Mouse (Mus musculus) adrenal gland, adult 2 months (tissue): ENCODE results near the gene Spon1. TPM values are rescaled to one million over a fixed set of nuclear protein-coding genes. Genes with fewer than 3 reads are reported as not detected.

Experiments
- DNase-seq: peaks from one replicate; pipeline ENCODE4 v3.0.0; 2021
- polyA plus RNA-seq: library from polyadenylated mRNA; depleted of rRNA; stranded (reverse); fragments of >200 nt; gene quantifications from 2 replicates; pipeline ENCODE4 v1.2.3, GENCODE M21; 2012
- total RNA-seq, 2 experiments: library from RNA; stranded (reverse); gene quantifications; 2 replicates each; pipeline ENCODE4 v1.2.3; 2021

Gene Spon1
- total and polyA plus RNA-seq, 3 experiments = 10.3 to 12.2 (median 10.4) TPM

DNA sequence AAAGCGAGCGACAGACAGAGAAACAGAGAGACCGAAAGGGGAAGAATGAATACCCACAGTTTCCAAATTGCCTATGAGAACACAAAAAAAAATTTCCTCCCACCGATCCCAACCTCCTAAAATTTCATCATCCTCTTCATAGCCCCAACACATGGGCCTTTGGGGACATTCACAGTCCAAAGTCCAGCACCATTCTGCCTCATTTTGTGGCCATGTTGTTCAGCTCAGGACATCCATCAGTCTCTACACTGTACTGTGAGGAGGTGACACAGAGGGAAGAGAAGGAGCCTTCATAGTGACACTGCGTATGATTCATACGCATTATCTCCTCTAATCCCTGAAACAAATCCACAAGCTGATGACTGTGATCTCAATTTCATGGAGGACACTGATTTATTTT lies 12.7 kb downstream of the Spon1 start:
- DNase-seq = no peak

DNA sequence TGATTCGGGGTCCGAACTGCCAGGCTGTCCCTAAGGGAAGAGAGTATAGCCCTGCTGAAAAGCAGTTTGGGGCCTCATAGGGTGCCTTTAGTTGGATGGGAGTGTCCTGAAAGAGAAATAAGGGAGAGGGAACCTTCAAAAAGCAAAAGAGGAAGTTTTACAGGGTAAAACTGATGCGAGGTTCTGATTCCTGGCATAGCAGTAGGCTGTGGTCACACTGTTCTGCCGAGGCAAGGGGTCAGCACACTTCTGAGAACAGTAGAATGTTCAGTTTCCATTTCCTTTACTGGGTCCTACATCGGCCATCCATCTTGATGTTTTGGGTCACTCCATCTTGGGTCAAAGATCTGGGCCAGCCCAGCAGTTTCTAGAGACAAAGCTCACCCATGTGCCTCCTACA lies 14.5 kb downstream of the Spon1 start:
- no peak for DNase-seq

- DNase-seq = no peak
Measured at GRCm38 (mm10) chr7:113791991-113792390, 26.2 kb downstream of the Spon1 start.

GRCm38 (mm10) chr7:113792871-113793270 lies 27.1 kb downstream of the Spon1 start:
- DNase-seq = no peak

GRCm38 (mm10) chr7:113795209-113795608 lies 29.4 kb downstream of the Spon1 start:
- DNase-seq = peak; percentile 5

- no peak for DNase-seq
Measured at GRCm38 (mm10) chr7:113797134-113797533, 31.3 kb downstream of the Spon1 start.

- DNase-seq = no peak
Measured at GRCm38 (mm10) chr7:113798605-113799255, 32.9 kb downstream of the Spon1 start.

DNA sequence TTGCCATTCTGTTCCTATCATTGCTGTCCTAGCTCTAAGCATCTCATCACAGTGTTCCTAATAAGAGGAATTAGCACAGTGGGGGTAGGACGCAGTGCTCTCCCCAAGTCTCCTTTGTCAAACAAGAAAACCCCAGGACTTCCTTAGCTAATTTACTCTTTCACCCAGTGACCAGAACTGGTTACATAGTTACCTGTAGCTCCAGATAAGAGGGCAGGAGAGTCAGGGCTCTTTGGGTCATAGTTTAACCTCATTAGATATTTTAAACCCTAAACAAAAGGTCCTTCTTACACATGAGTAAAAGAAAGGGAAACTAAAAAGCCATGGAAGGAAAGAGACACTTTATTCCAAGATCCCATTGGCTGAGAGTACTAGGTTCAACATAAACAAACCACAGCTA lies 44.0 kb downstream of the Spon1 start:
- DNase-seq = no peak

GRCm38 (mm10) chr7:113811376-113812158 lies 45.8 kb downstream of the Spon1 start:
- DNase-seq = no peak

- no peak for DNase-seq
Measured at GRCm38 (mm10) chr7:113814101-113814779, 48.4 kb downstream of the Spon1 start.

- no peak for DNase-seq
Measured at GRCm38 (mm10) chr7:113815726-113816125, 49.9 kb downstream of the Spon1 start.

DNA sequence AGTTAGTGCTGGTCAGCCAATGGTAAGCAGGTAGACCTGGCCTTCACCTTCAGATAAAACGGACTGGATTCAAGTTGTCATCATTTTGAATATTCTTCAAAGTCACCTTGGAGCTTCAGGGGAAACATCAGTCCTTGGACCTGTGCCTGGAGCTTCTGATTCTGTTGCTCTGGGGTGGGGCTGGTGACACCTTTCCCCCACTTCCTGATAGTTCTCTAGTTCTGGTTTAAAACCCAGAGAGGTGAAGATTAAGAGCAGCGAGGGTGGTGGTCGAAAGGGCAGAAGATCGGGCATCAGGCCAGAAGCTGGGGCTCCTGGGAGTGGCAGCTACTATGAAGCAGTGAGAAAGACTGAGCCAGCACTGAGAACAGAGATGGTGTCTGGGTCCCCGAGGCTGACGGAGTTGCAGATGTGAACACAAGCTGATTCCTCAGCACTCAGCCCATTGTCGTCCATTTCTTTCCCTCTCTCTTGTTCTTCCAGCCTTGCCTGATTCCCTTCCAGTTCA lies 51.1 kb downstream of the Spon1 start:
- DNase-seq = no peak

DNA sequence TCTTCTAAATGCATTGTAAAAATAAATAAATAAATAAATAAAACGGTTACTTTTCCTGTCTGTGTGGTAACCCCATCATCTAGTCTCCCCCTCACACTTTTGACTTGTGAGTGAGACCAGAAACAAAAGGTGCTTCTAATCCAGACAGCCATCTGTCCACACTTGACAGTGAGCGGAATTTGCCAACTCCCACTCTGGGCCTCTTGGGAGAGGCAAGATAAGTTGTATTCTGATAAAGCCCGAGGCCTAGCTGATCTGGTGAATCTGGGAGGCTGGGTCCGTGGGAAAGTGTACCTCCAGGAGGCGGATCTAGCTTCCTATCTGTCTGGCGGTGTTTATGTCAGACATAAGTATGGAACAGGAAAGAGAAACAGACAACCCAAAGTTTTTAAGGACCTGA lies 52.3 kb downstream of the Spon1 start:
- DNase-seq = no peak

DNA sequence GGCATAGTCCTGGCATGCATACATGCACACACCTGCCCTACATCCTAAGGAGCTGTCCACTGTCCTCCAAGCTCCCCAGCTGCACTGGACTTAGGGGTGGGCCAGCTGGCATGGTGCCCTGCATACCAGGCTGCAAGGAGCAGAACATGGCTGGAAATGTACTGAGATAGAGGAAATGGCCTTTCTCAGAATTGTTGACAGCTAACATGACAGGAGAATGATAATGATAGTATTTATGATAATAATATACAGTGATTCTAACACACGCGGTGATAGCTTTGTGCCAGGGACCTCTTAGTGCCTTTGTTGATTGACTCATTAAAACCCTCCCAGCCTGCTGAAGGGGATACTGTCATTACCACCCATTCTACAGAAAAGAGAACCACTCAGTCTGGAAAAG lies 54.4 kb downstream of the Spon1 start:
- DNase-seq = no peak

GRCm38 (mm10) chr7:113823026-113823425 lies 57.2 kb downstream of the Spon1 start:
- no peak for DNase-seq

DNA sequence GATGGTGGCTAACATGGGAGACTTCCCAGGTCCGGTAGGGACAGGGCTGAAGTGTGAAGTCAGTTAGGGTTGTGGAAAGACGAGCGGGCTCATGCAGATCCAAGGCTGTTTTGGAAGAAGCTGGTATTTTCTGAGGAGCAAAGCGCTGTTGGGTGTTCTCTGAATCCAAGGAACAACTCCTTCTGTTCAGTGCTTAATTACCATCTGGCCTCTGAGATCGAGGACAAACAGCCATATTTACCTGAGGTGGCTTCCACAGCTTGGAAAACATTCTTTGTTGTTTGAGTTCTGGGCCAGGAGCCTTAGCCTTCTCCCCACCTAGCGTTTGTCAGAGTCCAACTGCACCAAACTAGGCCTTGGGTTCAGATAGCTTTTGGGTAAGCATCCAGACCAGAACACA lies 58.9 kb downstream of the Spon1 start:
- no peak for DNase-seq

DNA sequence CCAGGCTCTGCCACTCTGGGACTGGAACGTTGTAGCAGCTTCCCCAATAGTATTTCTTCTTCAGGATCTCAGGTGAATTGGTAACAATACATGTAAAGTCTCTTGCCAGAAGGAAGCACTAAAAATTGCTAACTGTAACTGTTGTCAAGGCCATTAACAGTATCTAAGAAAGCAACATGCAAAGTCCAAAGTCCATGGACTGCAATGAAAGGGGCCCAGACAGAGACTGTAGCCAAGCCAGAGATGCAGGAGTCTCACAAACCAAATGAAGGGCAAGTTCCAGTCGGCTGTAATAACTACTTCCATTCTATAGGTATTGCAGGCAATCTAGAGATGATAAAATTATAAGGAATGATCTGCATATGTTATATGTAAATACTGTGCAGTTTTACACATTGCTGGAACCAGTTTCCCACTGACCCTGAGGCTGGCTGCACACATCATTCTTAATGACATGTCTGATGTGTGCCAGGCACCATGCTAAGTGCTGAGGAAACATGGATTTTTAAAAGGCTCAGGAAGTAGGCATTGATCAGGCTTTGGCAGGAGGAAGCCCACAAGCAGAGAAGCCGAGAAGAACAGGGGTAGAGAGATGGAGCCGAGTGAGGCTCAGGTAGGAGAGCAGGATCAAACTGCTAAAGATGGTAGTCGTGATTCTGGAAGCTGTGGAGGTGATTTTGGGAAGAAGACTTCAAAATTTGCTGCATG lies 59.9 kb downstream of the Spon1 start:
- no peak for DNase-seq

DNA sequence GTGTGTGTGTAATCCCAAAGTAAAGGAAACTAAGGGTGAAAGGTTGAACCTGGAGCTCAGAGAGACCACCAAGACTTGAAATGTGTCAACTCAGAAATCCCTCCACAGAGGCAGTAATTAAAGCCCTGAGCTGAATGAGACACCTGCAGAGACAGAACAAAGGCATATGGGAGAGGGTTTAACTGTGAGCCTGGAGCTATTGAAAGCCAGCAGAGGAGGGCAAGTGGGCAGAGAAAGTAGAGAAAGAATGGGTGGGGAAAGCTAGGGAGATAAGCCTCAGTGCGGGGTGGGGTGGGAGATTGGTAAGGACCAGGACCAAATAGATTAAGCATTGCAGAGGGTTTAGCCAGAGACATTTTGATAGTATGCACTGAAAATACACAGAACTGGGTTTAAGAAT lies 60.7 kb downstream of the Spon1 start:
- no peak for DNase-seq

DNA sequence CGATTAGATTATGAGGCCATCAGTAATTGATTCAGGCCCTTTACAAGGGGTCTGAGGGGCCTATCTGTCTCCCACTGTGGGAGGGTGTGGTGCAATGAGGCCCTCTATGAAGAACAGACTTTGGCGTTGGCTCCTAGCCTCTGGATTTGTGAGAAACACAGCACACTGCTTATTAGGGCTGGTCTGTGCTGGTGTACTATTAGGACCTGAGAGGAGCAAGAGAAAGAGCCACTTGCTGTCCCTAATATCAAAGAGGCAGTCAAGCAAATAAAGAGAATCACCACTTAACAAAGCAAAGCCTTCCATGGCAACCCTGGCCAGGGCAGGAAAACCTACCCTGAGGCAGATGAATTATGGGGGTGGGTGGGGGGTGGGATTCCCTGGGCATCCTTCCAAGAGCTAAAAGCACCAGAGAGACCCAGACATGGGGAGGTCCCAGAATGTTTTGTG lies 62.3 kb downstream of the Spon1 start:
- DNase-seq = no peak

DNA sequence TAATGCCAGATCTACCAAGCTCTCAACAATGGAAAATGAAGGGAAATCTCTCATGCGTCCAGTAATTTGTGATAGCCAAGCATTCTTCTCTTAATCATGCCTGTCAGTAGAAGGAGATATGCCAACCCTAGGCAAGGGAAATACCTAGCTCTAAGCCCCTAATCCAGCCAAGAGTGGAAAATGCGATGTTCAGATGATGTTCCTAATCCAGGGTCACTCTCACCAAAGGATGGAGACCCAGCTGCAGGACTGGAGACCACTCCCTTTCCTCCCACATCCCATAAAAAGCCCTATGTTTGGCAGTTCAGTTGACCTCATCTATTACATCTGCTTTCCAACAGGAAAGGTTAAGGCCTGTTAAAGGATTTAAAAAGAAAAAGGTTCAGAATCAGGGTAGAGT lies 62.8 kb downstream of the Spon1 start:
- no peak for DNase-seq

GRCm38 (mm10) chr7:113837151-113837550 lies 71.4 kb downstream of the Spon1 start:
- no peak for DNase-seq

DNA sequence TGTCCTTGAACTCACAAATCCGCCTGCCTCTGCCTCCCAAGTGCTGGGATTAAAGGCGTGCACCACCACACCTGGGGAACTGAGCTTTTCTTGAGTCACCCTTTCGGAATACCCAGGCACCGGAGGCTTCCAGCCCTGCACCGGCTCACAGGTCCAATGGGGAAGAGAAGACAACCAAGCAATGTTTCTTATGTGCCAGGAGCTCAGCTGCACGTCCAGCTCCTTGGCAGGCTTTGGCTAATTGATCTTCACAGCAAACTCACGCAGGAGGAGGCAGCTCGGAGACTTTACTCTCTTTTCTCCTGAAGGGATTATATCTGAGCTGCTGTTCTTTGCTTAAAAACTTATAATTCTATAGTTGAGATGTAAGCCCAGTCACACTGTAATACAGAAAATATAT lies 73.6 kb downstream of the Spon1 start:
- no peak for DNase-seq
